ENCODE assay signal across 16 mouse cellular contexts in the genomic region with DNA sequence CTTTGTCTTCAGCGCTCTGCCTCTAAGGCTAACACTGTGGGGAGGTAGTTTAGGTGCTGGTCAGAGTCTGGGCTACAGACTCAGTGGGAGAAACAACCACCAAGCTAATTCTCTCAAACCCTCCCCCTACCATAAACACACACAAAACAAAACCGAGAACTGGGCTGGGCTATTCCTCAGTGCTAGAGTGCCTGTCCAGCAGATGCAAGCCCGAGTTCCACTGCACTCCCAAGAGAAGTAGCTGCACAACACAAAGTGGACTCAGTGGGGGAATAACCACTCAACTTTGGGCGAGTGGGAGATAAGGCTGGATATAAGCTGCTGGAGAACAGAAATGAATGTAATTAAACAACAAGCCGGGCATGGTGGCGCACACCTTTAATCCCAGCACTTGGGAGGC.
"Had no signal": no experiment of that assay in that cellular context is flagged by ENCODE, and none has a peak within 500 bp of the region (broad histone marks: within the 10 kb centered on the region; RNA-seq: fewer than 3 reads in every experiment).

No protein-coding gene starts in this region.

- H3K9ac ChIP-seq: liver, embryonic 14.5 days; lung, embryonic 15.5 days; midbrain, embryonic 13.5 days; midbrain, embryonic 15.5 days; neural tube, embryonic 12.5 days had no signal

- H3K27me3 ChIP-seq: lung, embryonic 15.5 days; megakaryocyte, embryonic 14.5 days; midbrain, embryonic 13.5 days; midbrain, embryonic 15.5 days; neural tube, embryonic 12.5 days had no signal

- DNase-seq: lung, adult 2 months; lung, postnatal 14 days; lung, postnatal 36 days; right cerebral cortex, postnatal 14 days; spleen, adult 18-20 months; thymus, adult 18-20 months; thymus, postnatal 25 days had no signal

- ATAC-seq: lung, postnatal 0 days; midbrain, embryonic 13.5 days; midbrain, embryonic 15.5 days had no signal

- H3K4me3 ChIP-seq: lung, embryonic 15.5 days; megakaryocyte, embryonic 14.5 days; midbrain, embryonic 13.5 days; midbrain, embryonic 15.5 days; neural tube, embryonic 12.5 days had no signal

- H3K27ac ChIP-seq: liver, embryonic 14.5 days; lung, embryonic 15.5 days; macrophage; midbrain, embryonic 13.5 days; midbrain, embryonic 15.5 days; neural tube, embryonic 12.5 days had no signal

- H3K9me3 ChIP-seq: lung, embryonic 15.5 days; megakaryocyte, embryonic 14.5 days; midbrain, embryonic 13.5 days; midbrain, embryonic 15.5 days; neural tube, embryonic 12.5 days had no signal

- H3K4me2 ChIP-seq: lung, embryonic 15.5 days; midbrain, embryonic 11.5 days; midbrain, embryonic 13.5 days; midbrain, embryonic 15.5 days; neural tube, embryonic 12.5 days had no signal
